Mouse (Mus musculus) kidney, embryonic 14.5 days (tissue): Measurements from ENCODE around the gene Ddx4. TPM values are rescaled to one million over a fixed set of nuclear protein-coding genes. Genes with fewer than 3 reads are reported as not detected.
A peak's percentile ranks its signal among the peaks of the same experiment; 100 is the strongest.

ENCODE experiments used
- ATAC-seq: fragments of 200-750 bp; cut with Nextera tagmentation; 2 replicates; pipeline ENCODE4 v1.8.0; 2017; ENCODE audit warnings: moderate number of reproducible peaks, mild to moderate bottlenecking, moderate TSS enrichment, moderate library complexity; ENCODE audit not compliant: low FRiP score, low TSS enrichment
- H3K27ac ChIP-seq: fragments of 300-500 bp; sonication (generic); 2 replicates; pipeline ENCODE4 v1.5.1; 2014; ENCODE audit warnings: low read depth, mild to moderate bottlenecking, low read length, moderate library complexity, mixed read lengths
- H3K27me3 ChIP-seq: fragments of 300-500 bp; sonication (generic); 2 replicates; pipeline ENCODE4 v1.6.1; 2014; ENCODE audit warnings: mild to moderate bottlenecking, low read length; ENCODE audit not compliant: control insufficient read depth, insufficient read depth
- H3K36me3 ChIP-seq: fragments of 300-500 bp; sonication (generic); 2 replicates; pipeline ENCODE4 v1.6.1; 2014; ENCODE audit warnings: low read length, mixed read lengths; ENCODE audit not compliant: control insufficient read depth, insufficient read depth
- H3K4me1 ChIP-seq: fragments of 300-500 bp; sonication (generic); 2 replicates; pipeline ENCODE4 v1.6.1; 2014; ENCODE audit warnings: low read length, mixed read lengths; ENCODE audit not compliant: control insufficient read depth, insufficient read depth
- H3K4me2 ChIP-seq: fragments of 300-500 bp; sonication (generic); replicated peaks from 2 replicates; pipeline ENCODE4 v1.6.1; 2014; ENCODE audit warnings: low read depth, mild to moderate bottlenecking, low read length
- H3K4me3 ChIP-seq: fragments of 300-500 bp; sonication (generic); 2 replicates; pipeline ENCODE4 v1.5.1; 2014; ENCODE audit warnings: mild to moderate bottlenecking, low read length
- H3K9ac ChIP-seq: fragments of 300-500 bp; sonication (generic); 2 replicates; pipeline ENCODE4 v1.6.1; 2014; ENCODE audit warnings: low read depth, mild to moderate bottlenecking, low read length, moderate library complexity
- H3K9me3 ChIP-seq: fragments of 300-500 bp; sonication (generic); 2 replicates; pipeline ENCODE4 v1.6.1; 2016; ENCODE audit warnings: low read length; ENCODE audit not compliant: control insufficient read depth
- WGBS: fragments of 180-500 bp; shearing (Covaris S2); extraction: QIAGEN DNeasy Blood & Tissue Kit; methylation state at CpG from one replicate; pipeline ENCODE4 v1.1.7; 2014; 5-methylcytosine and 5-hydroxymethylcytosine counted together
- polyA plus RNA-seq: library from polyadenylated mRNA; unstranded; fragments of >200 nt; fragmentation: Nextera tagmentation; extraction: Ambion mirVana; gene quantifications from 2 replicates; pipeline ENCODE4 v1.2.1, GENCODE M21; 2014

Ddx4 gene
- polyA plus RNA-seq: 0.31 and 0.84 TPM in 2 replicates

DNA sequence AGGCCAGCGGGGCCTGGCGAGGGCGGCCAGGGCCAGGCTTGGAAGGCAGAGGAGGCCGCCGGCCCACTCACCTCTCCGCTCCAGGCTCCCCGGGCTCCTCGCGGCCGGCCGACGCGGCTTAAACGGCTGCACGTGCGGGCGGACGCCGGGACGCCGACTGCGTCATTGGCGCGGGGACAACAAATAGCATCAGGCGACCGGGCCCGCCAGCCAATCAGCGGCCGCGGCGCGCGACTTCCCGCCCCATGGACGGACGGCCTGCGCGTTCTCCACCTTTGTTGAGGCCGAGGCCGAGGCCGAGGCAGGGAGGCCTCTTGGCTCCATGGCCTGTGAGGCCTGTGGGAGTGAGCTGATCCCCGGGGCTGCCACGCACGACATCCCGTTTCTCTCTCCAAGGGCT is at the start of gene Ddx4:
TSS of gene Ddx4 (minus strand) at position 271 of the 400 bp plus-strand sequence.
- no peak within 1 kb of the TSS for H3K27ac ChIP-seq
- H3K9me3 ChIP-seq: peaks cover 12% of the 10 kb centered on the region
- whole genome bisulfite sequencing: 82% methylated on average over 45 of the region's 45 CpGs
- no peak within 1 kb of the TSS for H3K4me3 ChIP-seq
- H3K4me1 ChIP-seq: no peaks in the 10 kb centered on the region
- no peak for ATAC-seq
- H3K36me3 ChIP-seq: no peaks in the 10 kb centered on the region
- H3K9ac ChIP-seq: no peak within 1 kb of the TSS
- no peaks in the 10 kb centered on the region for H3K27me3 ChIP-seq
- H3K4me2 ChIP-seq: no peak within 1 kb of the TSS

DNA sequence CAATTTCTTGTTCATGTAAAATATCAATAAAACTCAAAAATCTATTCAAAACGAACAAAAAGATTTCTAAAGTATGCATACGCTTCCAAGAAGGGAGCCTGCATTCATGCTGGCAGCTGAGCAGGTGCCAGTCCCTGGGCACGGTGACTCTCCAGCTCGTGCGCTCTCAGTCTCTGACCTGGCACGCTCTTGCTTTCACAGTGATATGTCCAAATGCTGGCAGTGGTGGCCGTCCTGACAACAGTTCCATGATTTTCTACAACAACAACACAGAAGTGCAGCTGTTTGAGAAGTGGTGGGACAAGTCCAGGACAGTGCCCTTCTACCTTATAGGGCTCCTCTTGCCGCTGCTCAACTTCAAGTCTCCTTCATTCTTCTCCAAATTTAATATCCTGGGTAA is 49.0 kb upstream of the Ddx4 start:
- Histone ChIP-seq H3K9me3 (no peaks in the 10 kb centered on the region), H3K9ac (no peak overlapping the region), H3K36me3 (peaks cover 2% of the 10 kb centered on the region; the same call in 1 of the 2 replicates), H3K4me1 (no peaks in the 10 kb centered on the region), H3K27ac (no peak overlapping the region), H3K4me2 (no peak overlapping the region), H3K27me3 (no peaks in the 10 kb centered on the region), H3K4me3 (no peak overlapping the region)
- ATAC-seq: no peak
- WGBS: 91% methylated on average over 8 of the region's 8 CpGs

DNA sequence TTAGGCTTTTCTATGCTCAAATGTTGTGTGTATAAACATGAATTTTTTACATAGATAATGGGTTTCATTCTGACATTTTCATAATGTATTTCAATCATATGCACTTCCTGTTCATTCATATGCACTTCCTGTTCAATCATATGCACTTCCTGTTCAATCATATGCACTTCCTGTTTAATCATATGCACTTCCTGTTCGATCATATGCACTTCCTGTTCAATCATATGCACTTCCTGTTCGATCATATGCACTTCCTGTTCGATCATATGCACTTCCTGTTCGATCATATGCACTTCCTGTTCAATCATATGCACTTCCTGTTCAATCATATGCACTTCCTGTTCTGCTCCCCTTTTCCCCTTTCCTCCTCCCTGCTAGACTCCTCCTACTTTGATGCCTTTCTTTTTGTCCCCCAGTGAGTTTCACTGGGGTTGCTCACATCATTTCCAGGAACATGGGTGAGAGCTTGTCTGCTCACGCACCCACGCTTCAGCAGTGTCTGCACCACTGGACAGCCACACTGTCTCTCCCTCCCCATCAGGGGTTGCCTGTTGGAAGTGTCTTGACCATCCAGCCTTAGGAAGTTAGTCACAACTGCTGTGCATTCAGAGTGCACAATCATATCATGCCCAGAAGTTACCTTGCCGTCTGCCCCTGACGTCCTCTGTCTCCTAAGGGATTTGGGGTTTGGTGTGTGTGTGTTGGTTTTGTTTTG is 43.4 kb upstream of the Ddx4 start:
- no peak overlapping the region for H3K9ac ChIP-seq
- H3K27me3 ChIP-seq: no peaks in the 10 kb centered on the region
- ATAC-seq: no peak

DNA sequence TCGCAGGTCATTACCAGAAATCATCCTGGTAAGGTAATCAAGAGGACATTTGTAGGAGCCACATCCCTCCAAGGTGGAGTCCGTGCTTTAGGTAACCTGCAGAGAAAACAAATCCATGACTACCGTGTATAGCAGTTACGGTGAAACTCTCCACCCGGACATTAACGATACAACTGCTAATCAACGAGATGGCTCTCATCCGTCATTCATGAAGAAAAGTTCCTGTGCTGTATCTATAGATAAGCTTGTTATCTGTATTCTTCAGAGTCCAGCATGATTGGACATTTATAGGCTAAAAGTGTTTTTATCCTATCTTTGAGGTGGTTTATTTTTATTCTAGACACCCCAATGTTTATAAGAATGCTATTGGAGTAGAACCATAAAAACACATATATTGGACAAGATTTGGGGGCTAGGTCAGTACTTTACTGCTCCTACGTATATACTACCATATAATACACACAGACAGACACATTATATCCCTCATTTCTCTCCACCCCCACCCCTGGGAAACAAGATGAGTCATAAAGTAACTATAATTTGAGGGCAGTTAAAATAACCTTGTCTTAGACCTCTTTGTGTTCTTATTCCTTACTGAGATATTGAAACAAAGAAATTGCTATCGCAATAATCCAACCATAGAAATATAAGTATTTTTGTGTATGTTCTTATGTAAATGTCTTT is 40.7 kb upstream of the Ddx4 start:
- Histone ChIP-seq H3K27ac (no peak overlapping the region), H3K27me3 (no peaks in the 10 kb centered on the region), H3K4me3 (no peak overlapping the region), H3K4me1 (no peaks in the 10 kb centered on the region), H3K9me3 (peaks cover 6% of the 10 kb centered on the region; the same call in 1 of the 2 replicates), H3K4me2 (no peak overlapping the region), H3K9ac (no peak overlapping the region), H3K36me3 (peaks cover 4% of the 10 kb centered on the region; the same call in 1 of the 2 replicates)
- 90% methylated on average over 10 of the region's 10 CpGs for WGBS
- ATAC-seq: no peak

More for the DNA sequence above, 43.4 kb upstream of the Ddx4 start:
- H3K9me3 ChIP-seq: peaks cover 6% of the 10 kb centered on the region; the same call in 1 of the 2 replicates
- peaks cover 6% of the 10 kb centered on the region; the same call in 1 of the 2 replicates for H3K36me3 ChIP-seq
- WGBS: 96% methylated on average over 8 of the region's 8 CpGs
- H3K4me3 ChIP-seq: no peak overlapping the region
- no peak overlapping the region for H3K4me2 ChIP-seq
- H3K4me1 ChIP-seq: no peaks in the 10 kb centered on the region
- no peak overlapping the region for H3K27ac ChIP-seq

DNA sequence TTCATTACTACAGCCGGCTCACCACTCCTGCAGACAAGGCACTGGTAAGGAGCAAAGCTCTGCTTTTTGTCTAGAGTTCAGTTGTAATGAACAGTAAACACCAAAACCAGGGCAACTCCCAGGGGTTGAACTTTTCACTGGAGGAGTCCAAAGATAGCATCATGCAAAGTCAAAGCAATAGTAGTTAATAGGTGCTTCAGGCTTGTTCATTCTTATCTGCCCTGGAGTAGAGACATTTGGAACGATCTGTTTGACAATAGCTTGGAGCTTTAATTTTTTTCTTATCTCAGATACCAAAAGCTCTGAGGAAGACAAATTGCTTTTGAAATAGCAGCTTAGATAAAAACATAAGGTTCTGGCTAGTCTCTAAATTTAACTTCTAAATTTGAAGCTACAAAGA is 33.9 kb upstream of the Ddx4 start:
- Histone ChIP-seq H3K9ac (no peak overlapping the region), H3K27ac (no peak overlapping the region), H3K4me2 (no peak overlapping the region), H3K36me3 (no peaks in the 10 kb centered on the region), H3K4me3 (no peak overlapping the region), H3K4me1 (no peaks in the 10 kb centered on the region), H3K27me3 (no peaks in the 10 kb centered on the region), H3K9me3 (no peaks in the 10 kb centered on the region)
- ATAC-seq: no peak
- 76% methylated on average over 2 of the region's 2 CpGs for WGBS

DNA sequence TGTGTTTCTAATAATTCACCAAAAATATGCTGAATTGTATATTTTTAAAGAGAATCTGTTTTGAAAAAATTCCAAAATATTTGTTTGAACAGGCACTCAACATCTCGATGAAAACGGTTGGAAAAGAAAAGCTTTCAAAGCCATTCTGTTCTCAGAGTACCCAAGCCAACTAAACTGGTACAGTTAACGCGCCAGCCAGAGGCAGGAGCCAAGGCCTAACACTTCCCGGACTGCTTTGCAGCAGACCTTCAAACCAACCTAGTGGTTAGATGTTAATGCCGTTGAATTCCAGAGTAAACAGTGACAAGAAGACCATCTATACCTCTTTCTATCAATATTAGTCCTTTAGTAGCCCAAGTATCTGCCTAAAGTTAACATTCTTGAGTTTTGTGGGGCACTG is 31.7 kb upstream of the Ddx4 start:
- Histone ChIP-seq H3K27ac (no peak overlapping the region), H3K36me3 (no peaks in the 10 kb centered on the region), H3K4me3 (no peak overlapping the region), H3K9me3 (no peaks in the 10 kb centered on the region), H3K27me3 (no peaks in the 10 kb centered on the region), H3K4me2 (no peak overlapping the region), H3K9ac (no peak overlapping the region), H3K4me1 (no peaks in the 10 kb centered on the region)
- WGBS: 94% methylated on average over 6 of the region's 6 CpGs
- ATAC-seq: no peak

DNA sequence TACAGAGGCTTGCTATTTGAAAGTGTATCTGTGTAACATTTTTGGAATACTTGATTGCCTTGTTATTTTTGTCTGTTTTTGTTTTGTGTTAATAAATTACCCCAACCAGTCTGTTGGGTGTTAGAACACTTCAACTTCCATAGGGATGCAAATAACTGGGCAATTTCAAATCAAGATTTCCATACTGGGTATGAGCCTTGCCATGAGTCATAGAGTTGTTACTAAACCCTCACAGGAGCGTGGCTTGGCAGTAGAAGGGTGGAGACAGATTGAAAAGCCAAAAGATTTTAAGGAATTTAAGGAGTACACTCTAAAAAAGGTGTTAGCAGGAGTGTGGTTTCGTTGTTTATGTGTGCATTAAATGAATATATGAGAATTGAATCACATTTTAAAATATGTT is 31.0 kb upstream of the Ddx4 start:
- Histone ChIP-seq H3K36me3 (no peaks in the 10 kb centered on the region), H3K4me2 (no peak overlapping the region), H3K9me3 (no peaks in the 10 kb centered on the region), H3K9ac (no peak overlapping the region), H3K4me1 (no peaks in the 10 kb centered on the region), H3K27me3 (no peaks in the 10 kb centered on the region), H3K27ac (no peak overlapping the region), H3K4me3 (no peak overlapping the region)
- 91% methylated on average over 2 of the region's 2 CpGs for WGBS
- ATAC-seq: no peak

DNA sequence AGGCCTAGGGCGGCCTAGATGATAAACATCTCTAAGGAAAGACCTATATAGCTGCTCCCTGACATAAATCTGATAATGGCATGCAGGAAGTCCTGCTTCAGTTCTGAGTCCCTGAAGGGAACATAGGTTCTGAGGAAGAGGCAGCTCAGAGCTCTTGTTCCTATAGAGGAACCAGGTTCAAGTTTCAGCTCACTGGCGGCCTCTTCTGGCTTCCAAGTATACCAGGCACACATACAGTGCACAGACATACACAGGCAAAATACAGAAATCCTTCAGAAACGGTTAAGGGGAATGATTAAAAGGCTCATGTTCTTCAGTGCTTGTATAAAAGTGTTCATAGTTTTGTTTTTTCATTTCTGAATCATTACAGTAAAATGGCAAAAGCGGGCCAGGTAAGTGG is 25.9 kb upstream of the Ddx4 start:
- Histone ChIP-seq H3K27ac (no peak overlapping the region), H3K4me1 (no peaks in the 10 kb centered on the region), H3K4me2 (no peak overlapping the region), H3K36me3 (no peaks in the 10 kb centered on the region), H3K27me3 (no peaks in the 10 kb centered on the region), H3K9ac (no peak overlapping the region), H3K9me3 (no peaks in the 10 kb centered on the region), H3K4me3 (no peak overlapping the region)
- no peak for ATAC-seq
- WGBS: 91% methylated on average over 4 of the region's 4 CpGs

DNA sequence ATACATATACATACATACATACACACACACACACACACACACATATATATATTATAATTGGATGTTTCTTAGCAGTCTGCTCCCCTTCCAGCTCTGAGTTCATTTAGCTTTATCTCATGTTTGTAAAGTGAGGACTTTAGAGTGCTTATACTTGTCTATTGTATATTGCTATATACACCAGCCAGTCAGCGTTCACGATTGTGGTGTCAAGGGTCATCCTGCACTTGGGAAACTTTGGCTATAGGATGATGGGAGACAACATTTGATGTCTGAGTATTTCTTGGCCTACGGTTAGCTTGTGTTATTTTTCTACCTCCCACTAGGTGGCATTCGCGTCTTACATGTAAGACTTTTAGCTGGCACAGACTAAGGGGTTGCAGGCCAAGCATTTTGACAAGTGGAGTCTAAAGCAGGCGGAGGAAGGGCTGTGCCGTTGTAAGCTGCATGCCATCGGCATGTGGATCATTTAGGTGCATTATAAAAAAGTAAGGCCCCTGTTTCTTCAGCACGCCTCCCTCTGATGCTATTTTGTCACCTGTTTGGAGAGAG is 21.7 kb upstream of the Ddx4 start:
- Histone ChIP-seq H3K4me2 (no peak overlapping the region), H3K4me1 (no peaks in the 10 kb centered on the region), H3K36me3 (peaks cover 2% of the 10 kb centered on the region; the same call in 1 of the 2 replicates), H3K9me3 (no peaks in the 10 kb centered on the region), H3K9ac (no peak overlapping the region), H3K27ac (no peak overlapping the region), H3K27me3 (no peaks in the 10 kb centered on the region), H3K4me3 (no peak overlapping the region)
- peak; percentile 87 for ATAC-seq
- 10% methylated on average over 9 of the region's 9 CpGs for WGBS
